Comparison of ENCODE assay signal across 17 mouse cellular contexts in the genomic region with DNA sequence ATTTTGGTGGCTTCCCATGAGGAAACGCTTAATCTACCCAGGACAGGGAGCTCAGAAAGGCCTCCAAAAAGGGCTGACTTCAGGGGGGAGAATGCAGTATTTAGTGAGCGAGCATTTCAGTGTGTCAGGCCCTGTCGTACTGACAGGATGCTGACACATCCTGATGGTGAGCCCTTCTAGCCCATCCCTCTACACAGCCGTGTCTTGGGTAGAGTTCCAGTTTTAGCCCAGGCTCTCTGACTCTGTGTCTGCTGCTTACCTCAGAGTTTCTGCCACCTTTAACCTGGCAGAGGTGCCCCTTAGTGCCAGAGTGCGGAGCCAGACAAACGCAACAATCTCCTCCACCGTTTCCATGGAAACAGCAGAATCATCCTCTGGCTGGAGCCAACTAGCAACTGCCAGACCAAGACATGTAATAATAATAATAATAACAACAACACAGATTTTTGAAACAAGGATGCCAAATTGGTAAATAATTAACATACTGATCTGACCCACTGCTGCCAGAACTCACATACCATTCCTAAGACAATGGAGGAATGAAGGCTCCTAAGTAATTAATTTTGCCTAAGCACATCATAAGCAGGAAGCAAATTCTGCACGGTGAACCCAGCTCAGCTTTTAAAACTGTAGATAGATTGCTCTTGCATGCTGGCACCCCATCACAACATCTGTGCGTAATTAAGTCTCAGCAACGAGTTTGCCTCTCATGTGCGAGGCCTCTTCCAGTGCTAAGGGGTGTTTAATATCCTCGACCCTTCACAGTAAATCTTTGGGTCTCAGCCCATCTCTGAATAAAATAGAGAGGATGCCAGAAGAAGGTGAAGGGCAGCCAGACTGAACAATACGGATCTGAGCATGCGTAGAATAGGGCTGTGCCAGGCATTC.
DNase-seq lines count a peak whose midpoint lies in the region; ATAC-seq and TF ChIP-seq lines count a peak whose summit lies in the region.
"Had no signal": no experiment of that assay in that cellular context is flagged by ENCODE, and none has a peak within 500 bp of the region (broad histone marks: within the 10 kb centered on the region; RNA-seq: fewer than 3 reads in every experiment).

No protein-coding gene starts in this region.

- ATAC-seq in limb, embryonic 14.5 days (ENCODE audit: low FRiP score, low read depth), result no peak
- ATAC-seq in forebrain, embryonic 16.5 days, result peak; percentile 54; the same call in 1 of the 2 replicates
- ATAC-seq in neural tube, embryonic 13.5 days (ENCODE audit: low read depth), result 0 out of 2 replicates have a peak, but pooled peaks have one; percentile 52
- ATAC-seq in CD4-positive, CD25-positive, alpha-beta regulatory T cell, adult 4 months, result no peak
- ATAC-seq: intestine, postnatal 0 days; Patski had no signal

- no peak overlapping the region for H3K4me2 ChIP-seq in limb, embryonic 14.5 days (replicated peaks; ENCODE audit: low read depth, low read length, severe bottlenecking)
- H3K4me2 ChIP-seq in forebrain, embryonic 16.5 days (ENCODE audit: low read length), result no peak overlapping the region
- no peak overlapping the region for H3K4me2 ChIP-seq in neural tube, embryonic 13.5 days
- H3K4me2 ChIP-seq: embryonic facial prominence, embryonic 12.5 days; limb, embryonic 12.5 days had no signal

- no peak overlapping the region for H3K4me3 ChIP-seq in limb, embryonic 14.5 days (replicated peaks; ENCODE audit: low read length)
- H3K4me3 ChIP-seq in limb, embryonic 10.5 days, result no peak overlapping the region
- no peak overlapping the region for H3K4me3 ChIP-seq in embryonic facial prominence, embryonic 10.5 days
- no peak overlapping the region for H3K4me3 ChIP-seq in forebrain, embryonic 16.5 days (replicated peaks; ENCODE audit: low read length)
- no peak overlapping the region for H3K4me3 ChIP-seq in neural tube, embryonic 13.5 days
- H3K4me3 ChIP-seq: embryonic facial prominence, embryonic 12.5 days; limb, embryonic 12.5 days had no signal

- no peaks in the 10 kb centered on the region for H3K27me3 ChIP-seq in limb, embryonic 14.5 days (ENCODE audit: control insufficient read depth, insufficient read depth, low read length)
- H3K27me3 ChIP-seq in limb, embryonic 10.5 days (ENCODE audit: low read depth, poor library complexity, severe bottlenecking), result no peaks in the 10 kb centered on the region
- no peaks in the 10 kb centered on the region for H3K27me3 ChIP-seq in embryonic facial prominence, embryonic 10.5 days (replicated peaks; ENCODE audit: low read depth, poor library complexity, severe bottlenecking)
- H3K27me3 ChIP-seq in forebrain, embryonic 16.5 days (replicated peaks; ENCODE audit: control insufficient read depth, insufficient read depth, low read length), result no peaks in the 10 kb centered on the region
- H3K27me3 ChIP-seq in neural tube, embryonic 13.5 days, result no peaks in the 10 kb centered on the region
- H3K27me3 ChIP-seq: CH12.LX; embryonic facial prominence, embryonic 12.5 days; limb, embryonic 12.5 days; Patski had no signal

- no peak overlapping the region for H3K27ac ChIP-seq in limb, embryonic 14.5 days (replicated peaks; ENCODE audit: low read depth, low read length)
- H3K27ac ChIP-seq in limb, embryonic 10.5 days, result no peak overlapping the region
- H3K27ac ChIP-seq in embryonic facial prominence, embryonic 10.5 days (replicated peaks), result no peak overlapping the region
- H3K27ac ChIP-seq in forebrain, embryonic 16.5 days (ENCODE audit: low read length), result peak overlapping the region; percentile 35; the same call in 1 of the 2 replicates
- peak overlapping the region; percentile 43 for H3K27ac ChIP-seq in neural tube, embryonic 13.5 days (replicated peaks)
- H3K27ac ChIP-seq: embryonic facial prominence, embryonic 12.5 days; limb, embryonic 12.5 days; macrophage had no signal

- H3K9me3 ChIP-seq in limb, embryonic 14.5 days (ENCODE audit: control insufficient read depth, low read length), result no peaks in the 10 kb centered on the region
- H3K9me3 ChIP-seq in limb, embryonic 10.5 days (replicated peaks), result no peaks in the 10 kb centered on the region
- no peaks in the 10 kb centered on the region for H3K9me3 ChIP-seq in embryonic facial prominence, embryonic 10.5 days
- H3K9me3 ChIP-seq in forebrain, embryonic 16.5 days (ENCODE audit: control insufficient read depth, low read length), result no peaks in the 10 kb centered on the region
- H3K9me3 ChIP-seq in neural tube, embryonic 13.5 days, result no peaks in the 10 kb centered on the region
- H3K9me3 ChIP-seq: embryonic facial prominence, embryonic 12.5 days; limb, embryonic 12.5 days had no signal

- 50% methylated on average over 14 of the region's 14 CpGs for WGBS in limb, embryonic 14.5 days
- 64% methylated on average over 14 of the region's 14 CpGs for WGBS in limb, embryonic 10.5 days
- WGBS in embryonic facial prominence, embryonic 10.5 days, result 72% methylated on average over 14 of the region's 14 CpGs
- WGBS in forebrain, embryonic 16.5 days, result 50% methylated on average over 14 of the region's 14 CpGs
- WGBS in neural tube, embryonic 13.5 days, result 59% methylated on average over 14 of the region's 14 CpGs

- no peak overlapping the region for H3K9ac ChIP-seq in limb, embryonic 14.5 days (ENCODE audit: low read depth, low read length, severe bottlenecking)
- H3K9ac ChIP-seq in forebrain, embryonic 16.5 days (replicated peaks; ENCODE audit: low read depth, low read length), result no peak overlapping the region
- H3K9ac ChIP-seq in neural tube, embryonic 13.5 days, result no peak overlapping the region
- H3K9ac ChIP-seq: embryonic facial prominence, embryonic 12.5 days; limb, embryonic 12.5 days had no signal

- H3K36me3 ChIP-seq in limb, embryonic 14.5 days (ENCODE audit: control insufficient read depth, insufficient read depth, low read length), result 0 out of 2 replicates have a peak, but pooled peaks cover under 1% of the 10 kb centered on the region
- no peaks in the 10 kb centered on the region for H3K36me3 ChIP-seq in limb, embryonic 10.5 days
- H3K36me3 ChIP-seq in embryonic facial prominence, embryonic 10.5 days (replicated peaks), result no peaks in the 10 kb centered on the region; the same call in 1 of the 2 replicates
- no peaks in the 10 kb centered on the region; the same call in 1 of the 2 replicates for H3K36me3 ChIP-seq in forebrain, embryonic 16.5 days (ENCODE audit: control insufficient read depth, insufficient read depth)
- H3K36me3 ChIP-seq in neural tube, embryonic 13.5 days, result peaks cover 8% of the 10 kb centered on the region
- H3K36me3 ChIP-seq: embryonic facial prominence, embryonic 12.5 days had no signal

- TF ChIP-seq POLR2A in limb, embryonic 14.5 days (IDR thresholded peaks at IDR 0.05; ENCODE audit: borderline replicate concordance, extremely low read depth, insufficient read depth, insufficient read length), result no peak

- H3K4me1 ChIP-seq in limb, embryonic 14.5 days (ENCODE audit: control insufficient read depth, insufficient read depth, low read length), result no peaks in the 10 kb centered on the region; the same call in 1 of the 2 replicates
- H3K4me1 ChIP-seq in limb, embryonic 10.5 days, result peaks cover 16% of the 10 kb centered on the region
- peaks cover 12% of the 10 kb centered on the region for H3K4me1 ChIP-seq in embryonic facial prominence, embryonic 10.5 days
- peaks cover 11% of the 10 kb centered on the region for H3K4me1 ChIP-seq in forebrain, embryonic 16.5 days (replicated peaks; ENCODE audit: control insufficient read depth, insufficient read depth, low read length)
- H3K4me1 ChIP-seq in neural tube, embryonic 13.5 days (replicated peaks), result peaks cover 14% of the 10 kb centered on the region

- peak; percentile 36 for DNase-seq in limb, embryonic 14.5 days (ENCODE audit: low spot score)
- no peak for DNase-seq in limb, embryonic 10.5 days (ENCODE audit: low spot score)
- DNase-seq in embryonic facial prominence, embryonic 10.5 days (ENCODE audit: low spot score), result peak; percentile 13
- DNase-seq in heart, postnatal 4 days, result no peak
- DNase-seq: cerebellum, adult 8-10 months; heart, adult 11 months; kidney, postnatal 14 days; lung, adult 2 months had no signal

Comparison
In these comparisons a context has a peak if more than half of its experiments do, and no peak if none do; other contexts are left out.
1. DNase-seq: peak in limb, embryonic 14.5 days (single experiment) and embryonic facial prominence, embryonic 10.5 days (single experiment); none in limb, embryonic 10.5 days (single experiment) and heart, postnatal 4 days (single experiment).
2. ATAC-seq: peak in forebrain, embryonic 16.5 days (single experiment) and neural tube, embryonic 13.5 days (single experiment); none in limb, embryonic 14.5 days (single experiment) and CD4-positive, CD25-positive, alpha-beta regulatory T cell, adult 4 months (single experiment).
3. H3K27ac ChIP-seq: peak in forebrain, embryonic 16.5 days (single experiment) and neural tube, embryonic 13.5 days (single experiment); none in limb, embryonic 14.5 days (single experiment), limb, embryonic 10.5 days (single experiment) and embryonic facial prominence, embryonic 10.5 days (single experiment).